ENCODE assay signal across 24 mouse cellular contexts in the genomic region with DNA sequence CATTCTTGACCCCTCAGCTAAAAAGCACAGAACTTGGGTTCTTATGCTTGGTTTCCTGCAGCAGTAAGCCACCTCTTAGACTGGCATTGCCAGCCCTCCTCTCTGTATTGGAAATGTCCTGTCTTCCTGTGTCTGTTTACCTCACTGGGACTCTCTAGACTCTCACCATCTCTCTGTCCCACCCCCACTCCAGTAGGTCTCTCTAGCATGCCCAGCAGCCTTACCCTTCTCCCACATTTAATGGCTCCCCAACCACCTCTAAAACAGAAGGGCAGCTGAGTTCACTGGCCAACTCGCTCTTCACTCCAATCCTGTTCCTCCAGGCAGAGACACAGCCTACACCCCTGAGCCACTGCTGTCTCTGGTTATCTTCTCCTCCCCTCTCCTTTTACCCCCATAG. TPM values are rescaled to one million over a fixed set of nuclear protein-coding genes. Genes with fewer than 3 reads are reported as not detected.
DNase-seq lines count a peak whose midpoint lies in the region; ATAC-seq lines count a peak whose summit lies in the region.
"Had no signal": no experiment of that assay in that cellular context is flagged by ENCODE, and none has a peak within 500 bp of the region (broad histone marks: within the 10 kb centered on the region; RNA-seq: fewer than 3 reads in every experiment).

No protein-coding gene starts in this region.

- DNase-seq in midbrain, embryonic 10.5 days (ENCODE audit: low spot score) = no peak
- DNase-seq in midbrain, embryonic 14.5 days = no peak
- DNase-seq in layer of hippocampus, postnatal 25 days (ENCODE audit: extremely low spot score in 1 of 2, low spot score in 1 of 2) = no peak
- DNase-seq in lung, postnatal 36 days = no peak
- DNase-seq: cerebellum, adult 11 months; gastrocnemius, postnatal 25 days; heart, adult 18-20 months; kidney, adult 11 months; layer of hippocampus, adult 9-11 months; left cerebral cortex, postnatal 4 days; liver; lung, postnatal 4 days; right cerebral cortex, postnatal 4 days; thymus, postnatal 25 days had no signal

- H3K9ac ChIP-seq in midbrain, embryonic 14.5 days (replicated peaks; ENCODE audit: low read length) = no peak overlapping the region
- no peak overlapping the region for H3K9ac ChIP-seq in forebrain, embryonic 13.5 days
- no peak overlapping the region for H3K9ac ChIP-seq in hindbrain, embryonic 12.5 days
- H3K9ac ChIP-seq in neural tube, embryonic 14.5 days (replicated peaks; ENCODE audit: low read depth, low read length) = no peak overlapping the region
- H3K9ac ChIP-seq: kidney, embryonic 15.5 days; liver, embryonic 15.5 days; lung, embryonic 15.5 days had no signal

- WGBS in midbrain, embryonic 10.5 days = 75% methylated on average over 1 of the region's 1 CpGs
- 70% methylated on average over 1 of the region's 1 CpGs for WGBS in midbrain, embryonic 14.5 days
- 72% methylated on average over 1 of the region's 1 CpGs for WGBS in forebrain, embryonic 13.5 days
- 54% methylated on average over 1 of the region's 1 CpGs for WGBS in hindbrain, embryonic 12.5 days
- 33% methylated on average over 1 of the region's 1 CpGs for WGBS in neural tube, embryonic 14.5 days

- H3K4me1 ChIP-seq in midbrain, embryonic 10.5 days = peaks cover 16% of the 10 kb centered on the region
- 0 out of 2 replicates have a peak, but pooled peaks cover 8% of the 10 kb centered on the region for H3K4me1 ChIP-seq in midbrain, embryonic 14.5 days (ENCODE audit: control insufficient read depth, insufficient read depth, low read length)
- peaks cover 14% of the 10 kb centered on the region for H3K4me1 ChIP-seq in forebrain, embryonic 13.5 days
- H3K4me1 ChIP-seq in hindbrain, embryonic 12.5 days = peaks cover 17% of the 10 kb centered on the region
- H3K4me1 ChIP-seq in neural tube, embryonic 14.5 days (ENCODE audit: control insufficient read depth, insufficient read depth, low read length) = peaks cover 9% of the 10 kb centered on the region; the same call in 1 of the 2 replicates
- H3K4me1 ChIP-seq: liver, embryonic 15.5 days; lung, embryonic 15.5 days had no signal

- no peak for ATAC-seq in midbrain, embryonic 14.5 days (ENCODE audit: low FRiP score, low TSS enrichment)
- ATAC-seq in forebrain, embryonic 13.5 days = no peak
- ATAC-seq in hindbrain, embryonic 12.5 days (ENCODE audit: low FRiP score) = peak; percentile 38; the same call in 1 of the 2 replicates
- ATAC-seq in neural tube, embryonic 14.5 days (ENCODE audit: low read depth) = peak; percentile 52; the same call in 1 of the 2 replicates

- no peaks in the 10 kb centered on the region for H3K36me3 ChIP-seq in midbrain, embryonic 10.5 days
- H3K36me3 ChIP-seq in midbrain, embryonic 14.5 days (ENCODE audit: control insufficient read depth, insufficient read depth, low read length) = peaks cover 24% of the 10 kb centered on the region
- H3K36me3 ChIP-seq in forebrain, embryonic 13.5 days (ENCODE audit: poor library complexity, severe bottlenecking) = peaks cover 6% of the 10 kb centered on the region; the same call in 1 of the 2 replicates
- peaks cover 7% of the 10 kb centered on the region; the same call in 1 of the 2 replicates for H3K36me3 ChIP-seq in hindbrain, embryonic 12.5 days
- H3K36me3 ChIP-seq in neural tube, embryonic 14.5 days (ENCODE audit: control insufficient read depth, insufficient read depth, low read length) = peaks cover 9% of the 10 kb centered on the region
- H3K36me3 ChIP-seq: kidney, embryonic 15.5 days; liver, embryonic 15.5 days; lung, embryonic 15.5 days had no signal

- no peak overlapping the region for H3K4me2 ChIP-seq in midbrain, embryonic 14.5 days (ENCODE audit: low read length)
- no peak overlapping the region for H3K4me2 ChIP-seq in forebrain, embryonic 13.5 days
- H3K4me2 ChIP-seq in hindbrain, embryonic 12.5 days (replicated peaks) = no peak overlapping the region
- no peak overlapping the region for H3K4me2 ChIP-seq in neural tube, embryonic 14.5 days (ENCODE audit: low read depth, low read length)
- H3K4me2 ChIP-seq: kidney, embryonic 15.5 days; liver, embryonic 15.5 days; lung, embryonic 15.5 days had no signal

- no peaks in the 10 kb centered on the region for H3K9me3 ChIP-seq in midbrain, embryonic 10.5 days (replicated peaks)
- no peaks in the 10 kb centered on the region for H3K9me3 ChIP-seq in midbrain, embryonic 14.5 days (ENCODE audit: control insufficient read depth, low read length)
- H3K9me3 ChIP-seq in forebrain, embryonic 13.5 days (replicated peaks) = no peaks in the 10 kb centered on the region
- H3K9me3 ChIP-seq in hindbrain, embryonic 12.5 days (replicated peaks) = no peaks in the 10 kb centered on the region
- no peaks in the 10 kb centered on the region for H3K9me3 ChIP-seq in neural tube, embryonic 14.5 days (ENCODE audit: control insufficient read depth, low read length)
- H3K9me3 ChIP-seq: kidney, embryonic 15.5 days; liver, embryonic 15.5 days; lung, embryonic 15.5 days had no signal

- peak overlapping the region; percentile 75 for H3K27ac ChIP-seq in midbrain, embryonic 10.5 days (replicated peaks)
- no peak overlapping the region for H3K27ac ChIP-seq in midbrain, embryonic 14.5 days (replicated peaks; ENCODE audit: low read depth, low read length)
- H3K27ac ChIP-seq in forebrain, embryonic 13.5 days = 0 out of 2 replicates have a peak overlapping the region, but pooled peaks have one; percentile 51
- peak overlapping the region; percentile 71 for H3K27ac ChIP-seq in hindbrain, embryonic 12.5 days
- peak overlapping the region; percentile 45; the same call in 1 of the 2 replicates for H3K27ac ChIP-seq in neural tube, embryonic 14.5 days (ENCODE audit: low read depth, low read length)
- H3K27ac ChIP-seq: kidney, embryonic 15.5 days; left cerebral cortex, adult 2 months; liver, embryonic 15.5 days; lung, embryonic 15.5 days had no signal

- H3K27me3 ChIP-seq in midbrain, embryonic 10.5 days (ENCODE audit: low read depth, poor library complexity, severe bottlenecking) = no peaks in the 10 kb centered on the region
- H3K27me3 ChIP-seq in midbrain, embryonic 14.5 days (ENCODE audit: control insufficient read depth, insufficient read depth, low read length) = no peaks in the 10 kb centered on the region
- H3K27me3 ChIP-seq in forebrain, embryonic 13.5 days = no peaks in the 10 kb centered on the region
- no peaks in the 10 kb centered on the region for H3K27me3 ChIP-seq in hindbrain, embryonic 12.5 days
- no peaks in the 10 kb centered on the region for H3K27me3 ChIP-seq in neural tube, embryonic 14.5 days (ENCODE audit: control insufficient read depth, insufficient read depth, low read length)
- H3K27me3 ChIP-seq: lung, embryonic 15.5 days had no signal

- H3K4me3 ChIP-seq in midbrain, embryonic 10.5 days = no peak overlapping the region
- no peak overlapping the region for H3K4me3 ChIP-seq in midbrain, embryonic 14.5 days (replicated peaks; ENCODE audit: low read depth, low read length)
- no peak overlapping the region for H3K4me3 ChIP-seq in forebrain, embryonic 13.5 days
- no peak overlapping the region for H3K4me3 ChIP-seq in hindbrain, embryonic 12.5 days
- no peak overlapping the region for H3K4me3 ChIP-seq in neural tube, embryonic 14.5 days (ENCODE audit: low read depth, low read length)
- H3K4me3 ChIP-seq: kidney, embryonic 15.5 days; left cerebral cortex, adult 2 months; liver, embryonic 15.5 days; lung, embryonic 15.5 days; myocyte had no signal

RNA-seq across cellular contexts. Expression of a gene that starts 33.5 kb away (rescaled TPM):
- polyA plus RNA-seq in midbrain, embryonic 10.5 days (2016; fragmentation: Nextera tagmentation; extraction: Ambion mirVana) = 3.5 and 9.7 TPM in 2 replicates
- 52.0 and 52.4 TPM in 2 replicates for polyA plus RNA-seq in midbrain, embryonic 14.5 days (2014; fragmentation: Nextera tagmentation; extraction: Ambion mirVana)
- polyA plus RNA-seq in forebrain, embryonic 13.5 days (2015; fragmentation: Nextera tagmentation; extraction: Ambion mirVana) = 28.1 and 31.8 TPM in 2 replicates
- 41.7 and 43.1 TPM in 2 replicates for polyA plus RNA-seq in hindbrain, embryonic 12.5 days (2016; fragmentation: Nextera tagmentation; extraction: Ambion mirVana)
- polyA plus RNA-seq in neural tube, embryonic 14.5 days (2014; fragmentation: Nextera tagmentation; extraction: Ambion mirVana) = 56.7 and 60.6 TPM in 2 replicates
- 100 to 1,000 TPM; 277 to 291 TPM for total RNA-seq in layer of hippocampus, postnatal 25 days (2021)
- total RNA-seq: gastrocnemius, postnatal 25 days; megakaryocyte-erythroid progenitor cell, adult 5-6 weeks had no signal
- polyA plus RNA-seq: myocyte had no signal

RNA-seq across cellular contexts. Expression of a gene that starts 55.2 kb away (rescaled TPM):
- polyA plus RNA-seq in midbrain, embryonic 10.5 days (2016; fragmentation: Nextera tagmentation; extraction: Ambion mirVana) = 0.29 TPM in 1 of 2 replicates, not detected in the other
- 12.7 and 14.1 TPM in 2 replicates for polyA plus RNA-seq in midbrain, embryonic 14.5 days (2014; fragmentation: Nextera tagmentation; extraction: Ambion mirVana)
- polyA plus RNA-seq in forebrain, embryonic 13.5 days (2015; fragmentation: Nextera tagmentation; extraction: Ambion mirVana) = 1.7 and 1.9 TPM in 2 replicates
- 2.3 and 2.5 TPM in 2 replicates for polyA plus RNA-seq in hindbrain, embryonic 12.5 days (2016; fragmentation: Nextera tagmentation; extraction: Ambion mirVana)
- 17.5 and 24.4 TPM in 2 replicates for polyA plus RNA-seq in neural tube, embryonic 14.5 days (2014; fragmentation: Nextera tagmentation; extraction: Ambion mirVana)
- 1,000 to 10,000 TPM; 1,080 to 1,201 TPM for total RNA-seq in layer of hippocampus, postnatal 25 days (2021)
- total RNA-seq: megakaryocyte-erythroid progenitor cell, adult 5-6 weeks had no signal
- polyA plus RNA-seq: liver, embryonic 15.5 days had no signal

RNA-seq across cellular contexts. Expression of a gene that starts 58.3 kb away (rescaled TPM):
- 17.9 and 23.8 TPM in 2 replicates for polyA plus RNA-seq in midbrain, embryonic 10.5 days (2016; fragmentation: Nextera tagmentation; extraction: Ambion mirVana)
- polyA plus RNA-seq in midbrain, embryonic 14.5 days (2014; fragmentation: Nextera tagmentation; extraction: Ambion mirVana) = 50.8 and 52.6 TPM in 2 replicates
- polyA plus RNA-seq in forebrain, embryonic 13.5 days (2015; fragmentation: Nextera tagmentation; extraction: Ambion mirVana) = 13.0 and 13.4 TPM in 2 replicates
- 44.6 and 47.0 TPM in 2 replicates for polyA plus RNA-seq in hindbrain, embryonic 12.5 days (2016; fragmentation: Nextera tagmentation; extraction: Ambion mirVana)
- 62.4 and 62.8 TPM in 2 replicates for polyA plus RNA-seq in neural tube, embryonic 14.5 days (2014; fragmentation: Nextera tagmentation; extraction: Ambion mirVana)
- total RNA-seq in layer of hippocampus, postnatal 25 days (2021) = 10 to 100 TPM; 15.8 to 17.8 TPM
- total RNA-seq: heart, adult 18-20 months; heart, postnatal 25 days; megakaryocyte-erythroid progenitor cell, adult 5-6 weeks had no signal
- polyA plus RNA-seq: myocyte had no signal

Comparison
In these comparisons a context has a peak if more than half of its experiments do, and no peak if none do; other contexts are left out.
1. ATAC-seq: peak in hindbrain, embryonic 12.5 days (single experiment) and neural tube, embryonic 14.5 days (single experiment); none in midbrain, embryonic 14.5 days (single experiment) and forebrain, embryonic 13.5 days (single experiment).